Mouse (Mus musculus) neural tube, embryonic 13.5 days (tissue): ENCODE data around the gene Eml5. TPM values are rescaled to one million over a fixed set of nuclear protein-coding genes. Genes with fewer than 3 reads are reported as not detected.
A peak's percentile ranks its signal among the peaks of the same experiment; 100 is the strongest.

Source experiments
- ATAC-seq: fragments of 200-750 bp; cut with Nextera tagmentation; 2 replicates; pipeline ENCODE4 v1.8.0; 2017; ENCODE audit warnings: low read depth, mild to moderate bottlenecking, moderate TSS enrichment, moderate library complexity
- H3K27ac ChIP-seq: fragments of 300-500 bp; sonication (generic); replicated peaks from 2 replicates; pipeline ENCODE4 v1.5.1; 2015; ENCODE audit warnings: moderate library complexity, mild to moderate bottlenecking, inconsistent platforms
- H3K27me3 ChIP-seq: fragments of 300-500 bp; sonication (generic); 2 replicates; pipeline ENCODE4 v1.6.1; 2015; ENCODE audit warnings: mild to moderate bottlenecking, inconsistent platforms
- H3K36me3 ChIP-seq: fragments of 300-500 bp; sonication (generic); 2 replicates; pipeline ENCODE4 v1.6.1; 2015; ENCODE audit warnings: mild to moderate bottlenecking, inconsistent platforms
- H3K4me1 ChIP-seq: fragments of 300-500 bp; sonication (generic); replicated peaks from 2 replicates; pipeline ENCODE4 v1.6.1; 2015; ENCODE audit warnings: inconsistent platforms
- H3K4me2 ChIP-seq: fragments of 300-500 bp; sonication (generic); 2 replicates; pipeline ENCODE4 v1.6.1; 2015; ENCODE audit warnings: inconsistent platforms, mild to moderate bottlenecking, moderate library complexity
- H3K4me3 ChIP-seq: fragments of 300-500 bp; sonication (generic); 2 replicates; pipeline ENCODE4 v1.5.1; 2015; ENCODE audit warnings: mild to moderate bottlenecking, inconsistent platforms
- H3K9ac ChIP-seq: fragments of 300-500 bp; sonication (generic); 2 replicates; pipeline ENCODE4 v1.6.1; 2015; ENCODE audit warnings: moderate library complexity, mild to moderate bottlenecking, inconsistent platforms
- H3K9me3 ChIP-seq: fragments of 300-500 bp; sonication (generic); 2 replicates; pipeline ENCODE4 v1.6.1; 2016; ENCODE audit warnings: inconsistent platforms
- WGBS: fragments of 180-500 bp; shearing (Covaris S2); methylation state at CpG from one replicate; pipeline ENCODE4 v1.1.7; 2015; 5-methylcytosine and 5-hydroxymethylcytosine counted together
- polyA plus RNA-seq: library from polyadenylated mRNA; unstranded; fragments of >200 nt; fragmentation: Nextera tagmentation; extraction: Ambion mirVana; gene quantifications from 2 replicates; pipeline ENCODE4 v1.2.1, GENCODE M21; 2015

The Eml5 gene
- polyA plus RNA-seq, 1 experiment from 2014 or later: 14.4 TPM

DNA sequence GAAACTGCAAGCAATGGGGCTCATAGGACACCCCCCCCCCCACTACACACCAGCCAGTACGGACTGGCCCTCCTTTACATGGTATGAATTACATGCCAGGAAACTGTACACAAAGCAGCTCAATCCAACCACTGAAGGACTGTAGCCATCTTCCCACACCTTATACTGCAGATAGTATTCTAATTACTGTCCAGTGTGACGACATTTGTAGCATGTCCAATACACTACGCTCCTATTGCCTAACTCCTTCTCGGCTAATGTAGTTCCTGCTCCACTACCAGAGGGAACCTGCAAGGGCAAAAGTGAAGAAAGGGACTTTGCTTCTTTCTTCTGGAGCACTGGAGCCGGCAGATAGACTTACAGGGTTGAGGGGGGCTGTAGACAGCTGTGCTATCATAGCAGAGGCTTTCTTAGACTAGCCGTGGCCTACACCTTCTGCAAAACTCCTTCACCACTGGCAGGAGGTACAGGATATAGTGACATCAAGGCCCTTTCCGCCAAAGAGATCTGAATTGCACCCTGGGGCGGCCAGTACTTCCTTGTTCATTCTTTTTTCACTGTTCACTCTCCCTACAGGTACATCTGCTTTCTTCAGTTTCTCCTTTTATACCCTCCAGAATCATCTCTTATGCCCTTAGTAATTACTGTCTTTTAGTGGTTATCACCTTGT is 68.2 kb downstream of the Eml5 start:
- no peak overlapping the region for H3K4me2 ChIP-seq
- peaks cover 37% of the 10 kb centered on the region for H3K36me3 ChIP-seq
- H3K27me3 ChIP-seq: no peaks in the 10 kb centered on the region
- no peaks in the 10 kb centered on the region for H3K9me3 ChIP-seq
- no peak for ATAC-seq
- no peak overlapping the region for H3K27ac ChIP-seq
- 89% methylated on average over 8 of the region's 8 CpGs for WGBS
- no peak overlapping the region for H3K9ac ChIP-seq
- no peak overlapping the region for H3K4me3 ChIP-seq
- H3K4me1 ChIP-seq: no peaks in the 10 kb centered on the region

DNA sequence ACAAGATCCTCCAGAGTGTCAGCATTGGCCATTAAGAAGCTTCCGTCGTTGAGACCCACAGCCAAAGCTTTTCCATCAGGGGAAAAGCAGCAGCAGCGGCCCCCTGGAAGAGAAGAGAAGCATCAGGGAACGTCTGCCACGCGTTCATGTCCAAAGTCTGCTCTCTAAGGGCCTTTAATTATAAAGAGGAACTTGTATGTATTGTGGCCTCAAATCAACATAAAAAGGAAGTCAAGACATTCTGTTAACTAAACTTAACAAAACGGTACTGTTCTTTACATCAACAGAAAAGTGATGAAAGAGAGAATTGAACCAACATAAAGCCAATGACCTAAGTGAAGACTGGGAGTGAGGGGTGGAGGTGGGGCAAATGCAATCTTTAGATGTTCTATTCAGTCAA is 70.2 kb downstream of the Eml5 start:
- Histone ChIP-seq H3K9me3 (no peaks in the 10 kb centered on the region), H3K9ac (no peak overlapping the region), H3K4me3 (no peak overlapping the region), H3K36me3 (peaks cover 35% of the 10 kb centered on the region), H3K4me1 (no peaks in the 10 kb centered on the region), H3K27me3 (no peaks in the 10 kb centered on the region), H3K4me2 (no peak overlapping the region), H3K27ac (no peak overlapping the region)
- ATAC-seq: no peak
- WGBS: 88% methylated on average over 7 of the region's 7 CpGs

DNA sequence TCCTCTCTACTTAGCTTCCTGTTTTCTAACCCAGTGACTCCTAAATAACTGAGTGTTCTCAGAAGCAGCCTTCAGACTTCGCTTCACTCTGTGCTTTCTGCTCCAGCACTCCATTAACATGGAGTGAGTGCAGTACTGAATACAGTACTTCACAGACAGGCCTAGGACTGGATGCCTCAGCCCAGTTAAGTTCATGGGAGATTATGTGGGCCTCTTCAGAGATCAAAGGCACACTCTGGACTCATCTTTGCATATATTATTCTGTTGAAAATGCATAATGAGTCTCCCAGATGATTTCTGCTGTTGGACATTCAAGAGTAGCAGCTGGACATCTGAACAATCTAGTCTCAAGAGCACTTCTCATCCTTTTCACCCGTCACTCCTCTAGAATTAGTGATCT is 80.5 kb downstream of the Eml5 start:
- Histone ChIP-seq H3K27ac (no peak overlapping the region), H3K9ac (no peak overlapping the region), H3K36me3 (peaks cover 28% of the 10 kb centered on the region), H3K4me1 (no peaks in the 10 kb centered on the region), H3K4me3 (no peak overlapping the region), H3K27me3 (no peaks in the 10 kb centered on the region), H3K9me3 (no peaks in the 10 kb centered on the region), H3K4me2 (no peak overlapping the region)
- WGBS: 88% methylated on average over 2 of the region's 2 CpGs
- ATAC-seq: no peak

DNA sequence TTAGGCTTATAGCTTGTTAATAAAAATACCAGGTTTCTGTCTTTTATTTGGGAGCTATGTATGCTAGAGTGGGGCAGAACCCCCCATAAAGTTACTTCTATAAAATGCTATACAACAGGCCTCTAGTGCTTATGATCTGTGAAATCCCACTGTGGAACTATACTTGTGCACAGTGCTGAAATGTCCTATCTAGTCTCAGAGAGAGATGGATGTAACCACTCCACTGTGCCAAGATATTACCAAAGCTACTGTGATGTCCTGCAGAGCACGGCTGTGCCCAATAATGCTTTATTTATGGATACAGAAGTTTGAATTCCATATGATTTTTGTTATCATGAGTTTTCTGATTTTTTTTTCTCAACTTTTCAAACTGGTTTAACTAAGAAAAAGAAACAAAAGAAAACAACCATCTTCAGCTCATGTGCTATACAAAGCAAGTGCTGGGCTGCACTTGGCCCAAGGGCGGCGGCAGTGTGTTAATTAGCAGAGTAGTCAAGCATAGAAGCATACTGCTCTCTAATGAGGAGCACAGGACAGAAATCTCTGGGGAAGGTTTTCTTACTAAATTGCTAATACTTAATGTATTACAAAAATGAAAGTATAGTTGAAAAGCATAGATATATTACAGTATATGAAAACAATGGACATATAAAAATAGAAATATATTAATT is 97.1 kb downstream of the Eml5 start:
- WGBS: 67% methylated on average over 3 of the region's 3 CpGs
- ATAC-seq: no peak
- Histone ChIP-seq H3K4me2 (no peak overlapping the region), H3K9me3 (no peaks in the 10 kb centered on the region), H3K36me3 (peaks cover 21% of the 10 kb centered on the region), H3K4me1 (no peaks in the 10 kb centered on the region), H3K4me3 (no peak overlapping the region), H3K9ac (no peak overlapping the region), H3K27ac (no peak overlapping the region), H3K27me3 (no peaks in the 10 kb centered on the region)

DNA sequence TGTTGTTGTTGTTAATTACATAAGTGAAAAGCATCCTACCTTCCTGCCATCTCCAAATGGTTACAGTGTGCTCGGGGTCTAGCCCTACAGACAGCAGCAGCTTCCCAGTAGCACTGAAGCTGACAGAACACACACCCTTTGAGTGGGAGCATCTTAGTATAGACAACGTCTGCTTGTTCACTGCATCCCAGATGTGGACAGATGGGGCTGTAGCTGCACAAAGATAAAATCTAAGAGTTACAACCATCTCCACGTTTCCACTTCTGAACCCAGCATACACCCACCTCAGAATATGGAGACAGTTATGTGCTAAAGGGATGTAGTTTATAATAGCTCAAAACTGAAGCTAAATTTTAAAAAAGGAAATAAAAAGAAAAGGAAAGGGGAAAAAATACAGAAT is 99.0 kb downstream of the Eml5 start:
- no peak overlapping the region for H3K9ac ChIP-seq
- no peak overlapping the region for H3K4me2 ChIP-seq
- H3K27ac ChIP-seq: no peak overlapping the region
- H3K36me3 ChIP-seq: peaks cover 34% of the 10 kb centered on the region
- H3K4me3 ChIP-seq: no peak overlapping the region
- 80% methylated on average over 3 of the region's 3 CpGs for WGBS
- no peak for ATAC-seq
- no peaks in the 10 kb centered on the region for H3K4me1 ChIP-seq
- H3K9me3 ChIP-seq: no peaks in the 10 kb centered on the region
- H3K27me3 ChIP-seq: no peaks in the 10 kb centered on the region

DNA sequence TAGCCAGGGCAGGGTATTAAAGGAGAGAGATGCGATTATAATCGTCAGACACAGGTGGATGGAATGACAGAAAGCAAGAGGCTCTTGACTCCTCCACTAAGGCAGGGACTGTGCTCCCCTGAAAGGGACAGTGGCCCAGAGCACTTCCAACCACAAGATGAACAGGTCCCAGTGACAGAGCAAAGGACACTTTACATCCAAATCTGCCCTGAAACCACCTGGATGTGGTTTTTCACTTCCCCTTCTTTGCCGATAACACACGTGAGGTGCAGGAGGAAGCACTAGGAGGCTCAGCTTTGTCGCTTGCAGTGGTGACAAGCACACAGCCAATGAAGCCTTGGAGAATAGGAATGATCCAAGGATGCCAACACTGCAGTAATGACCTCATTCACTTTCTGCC is 101.0 kb downstream of the Eml5 start:
- 94% methylated on average over 5 of the region's 5 CpGs for WGBS
- Histone ChIP-seq H3K9ac (no peak overlapping the region), H3K9me3 (no peaks in the 10 kb centered on the region), H3K27ac (no peak overlapping the region), H3K36me3 (peaks cover 42% of the 10 kb centered on the region), H3K27me3 (no peaks in the 10 kb centered on the region), H3K4me2 (no peak overlapping the region), H3K4me1 (no peaks in the 10 kb centered on the region; the same call in 1 of the 2 replicates), H3K4me3 (no peak overlapping the region)
- no peak for ATAC-seq

DNA sequence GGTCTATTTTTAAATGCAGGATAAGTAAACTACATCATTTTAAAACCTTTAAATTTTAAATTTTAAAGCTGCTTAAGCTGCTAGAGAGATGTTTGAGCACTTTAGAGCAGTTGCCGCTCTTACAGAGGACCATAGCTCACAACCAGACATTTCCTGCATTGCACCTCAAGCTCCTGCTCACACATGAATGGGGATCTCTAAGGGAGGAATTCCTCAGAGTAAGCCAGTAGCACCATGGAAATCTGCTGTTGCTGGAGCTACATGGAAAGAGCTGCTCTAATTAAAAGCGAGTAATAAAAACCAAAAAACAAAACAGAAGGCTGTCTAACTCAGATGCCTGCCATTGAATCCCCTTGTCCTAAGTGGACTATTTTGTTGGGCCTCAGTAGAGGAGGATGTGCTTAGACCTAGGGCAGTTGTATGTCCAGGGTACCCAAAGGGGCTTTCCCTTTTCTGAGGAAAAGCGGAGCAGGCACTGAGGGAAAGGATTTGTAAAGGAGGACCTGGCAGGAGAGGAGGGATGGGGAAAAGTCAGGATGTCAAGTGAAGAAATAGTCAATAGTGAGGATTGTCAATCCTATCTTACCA is 105.5 kb downstream of the Eml5 start:
- Histone ChIP-seq H3K4me1 (no peaks in the 10 kb centered on the region; the same call in 1 of the 2 replicates), H3K27ac (peak overlapping the region; percentile 33; the same call in 1 of the 2 replicates), H3K4me3 (no peak overlapping the region), H3K9me3 (no peaks in the 10 kb centered on the region), H3K4me2 (no peak overlapping the region), H3K9ac (no peak overlapping the region), H3K27me3 (no peaks in the 10 kb centered on the region), H3K36me3 (peaks cover 74% of the 10 kb centered on the region)
- peak; percentile 82 for ATAC-seq
- WGBS: 67% methylated on average over 3 of the region's 3 CpGs

DNA sequence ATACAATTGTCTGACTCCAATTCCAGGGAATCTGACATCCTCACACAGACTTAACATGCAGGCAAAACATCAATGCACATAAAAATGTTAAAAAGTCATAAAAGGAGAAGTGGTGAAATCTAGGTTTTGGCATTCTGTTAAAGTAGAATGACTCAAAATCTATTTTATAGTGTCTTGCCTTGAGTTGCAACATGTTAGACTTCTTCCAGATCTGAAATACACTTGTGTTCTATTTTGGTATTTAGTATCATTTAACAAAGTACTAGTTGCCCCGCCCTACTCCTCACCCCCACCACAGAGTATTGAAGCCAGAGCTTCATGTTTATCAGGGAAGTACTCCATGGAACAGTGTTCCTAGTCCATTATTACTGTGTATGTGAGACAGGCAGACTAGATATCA is 117.0 kb downstream of the Eml5 start:
- no peak for ATAC-seq
- 94% methylated on average over 1 of the region's 1 CpGs for WGBS
- peaks cover 83% of the 10 kb centered on the region for H3K36me3 ChIP-seq
- H3K4me3 ChIP-seq: no peak overlapping the region
- H3K9ac ChIP-seq: no peak overlapping the region
- H3K27ac ChIP-seq: no peak overlapping the region
- H3K4me2 ChIP-seq: no peak overlapping the region
- no peaks in the 10 kb centered on the region for H3K4me1 ChIP-seq
- H3K27me3 ChIP-seq: no peaks in the 10 kb centered on the region
- H3K9me3 ChIP-seq: no peaks in the 10 kb centered on the region

DNA sequence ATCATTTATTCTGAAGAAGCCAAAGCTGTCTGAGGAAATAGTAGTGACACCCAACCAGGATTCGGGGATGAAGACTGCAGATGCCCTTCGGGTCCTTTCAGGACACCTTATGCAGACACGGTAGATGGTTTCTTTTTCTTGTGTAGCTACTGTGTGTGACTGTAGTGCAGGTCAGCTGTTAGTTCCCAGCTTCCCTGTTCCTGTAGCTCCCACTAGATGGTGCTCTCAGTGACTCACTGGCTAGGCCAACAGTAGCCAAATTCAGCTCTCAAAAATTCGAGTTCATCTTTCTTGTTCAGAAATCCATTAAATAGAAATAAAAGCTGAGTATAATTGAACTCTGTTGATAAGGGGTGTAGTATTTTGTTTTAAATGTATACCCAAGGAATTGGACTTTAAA is 122.1 kb downstream of the Eml5 start:
- Histone ChIP-seq H3K36me3 (peaks cover 78% of the 10 kb centered on the region), H3K27ac (no peak overlapping the region), H3K9ac (no peak overlapping the region), H3K4me2 (no peak overlapping the region), H3K4me3 (no peak overlapping the region), H3K27me3 (no peaks in the 10 kb centered on the region), H3K4me1 (no peaks in the 10 kb centered on the region), H3K9me3 (no peaks in the 10 kb centered on the region)
- no peak for ATAC-seq
- WGBS: 86% methylated on average over 4 of the region's 4 CpGs

DNA sequence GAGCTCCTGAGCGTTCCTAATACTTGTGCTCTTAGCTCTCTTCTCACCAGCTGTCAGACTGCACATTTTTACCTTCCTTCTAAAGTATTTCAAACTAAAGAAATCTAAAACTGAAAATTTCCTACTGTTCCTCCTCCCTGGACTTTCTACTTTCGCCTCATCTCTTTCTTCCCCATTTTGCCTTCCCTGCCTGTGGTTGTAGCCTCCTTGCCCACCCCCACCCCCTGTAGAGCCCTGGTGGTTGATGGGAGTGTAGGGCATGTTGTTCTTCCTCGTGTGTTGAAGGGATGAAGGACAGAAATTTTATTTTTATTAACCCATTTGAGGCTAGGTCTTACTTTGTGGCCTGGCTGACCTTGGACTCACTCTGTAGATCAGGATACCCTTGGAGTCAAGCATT is 123.8 kb downstream of the Eml5 start:
- Histone ChIP-seq H3K4me2 (no peak overlapping the region), H3K9me3 (no peaks in the 10 kb centered on the region), H3K4me3 (no peak overlapping the region), H3K36me3 (peaks cover 78% of the 10 kb centered on the region), H3K4me1 (no peaks in the 10 kb centered on the region), H3K9ac (no peak overlapping the region), H3K27me3 (no peaks in the 10 kb centered on the region), H3K27ac (no peak overlapping the region)
- 86% methylated on average over 3 of the region's 3 CpGs for whole genome bisulfite sequencing
- ATAC-seq: no peak

DNA sequence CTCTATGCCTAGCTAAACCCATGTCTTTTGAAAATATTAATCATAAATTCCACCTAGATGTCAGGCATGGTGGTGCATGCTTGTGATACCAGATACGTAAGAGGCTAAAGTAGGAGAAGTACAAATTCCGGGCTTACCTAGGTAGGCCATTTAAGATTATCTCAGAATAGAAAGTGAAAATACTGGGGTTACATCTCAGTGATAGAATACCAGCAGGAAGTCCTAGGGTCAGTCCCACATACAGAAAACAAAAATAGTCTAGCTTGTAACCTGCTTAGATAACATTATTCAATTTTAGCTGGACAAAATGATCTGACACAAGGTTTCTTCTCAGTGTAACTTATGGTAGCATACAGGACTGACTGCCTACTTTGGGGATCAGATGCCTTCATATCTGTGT is 135.0 kb downstream of the Eml5 start:
- H3K9ac ChIP-seq: no peak overlapping the region
- H3K27me3 ChIP-seq: no peaks in the 10 kb centered on the region
- H3K4me1 ChIP-seq: no peaks in the 10 kb centered on the region
- no peak overlapping the region for H3K4me3 ChIP-seq
- H3K27ac ChIP-seq: no peak overlapping the region
- peaks cover 83% of the 10 kb centered on the region for H3K36me3 ChIP-seq
- H3K9me3 ChIP-seq: no peaks in the 10 kb centered on the region
- ATAC-seq: no peak
- H3K4me2 ChIP-seq: no peak overlapping the region
- WGBS: 98% methylated on average over 2 of the region's 2 CpGs

DNA sequence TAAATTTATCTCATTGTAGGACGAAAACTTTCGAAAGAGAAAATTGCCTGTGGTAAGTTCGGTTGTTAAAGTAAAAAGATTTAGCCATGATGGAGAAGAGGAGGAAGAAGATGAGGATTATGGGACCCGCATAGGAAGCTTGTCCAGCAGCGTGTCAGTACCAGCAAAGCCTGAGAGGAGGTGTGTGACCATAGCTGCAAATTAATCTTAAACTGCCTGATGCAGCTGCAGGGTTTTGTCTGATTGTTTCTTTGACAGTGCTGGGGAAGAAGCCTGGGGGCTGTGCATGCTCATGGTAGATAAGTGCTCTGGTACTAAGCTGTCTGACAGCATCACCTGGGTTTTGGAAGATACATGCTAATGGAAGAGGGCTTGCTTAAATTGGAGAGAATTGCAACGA is 141.6 kb downstream of the Eml5 start:
- ATAC-seq: no peak
- H3K4me2 ChIP-seq: no peak overlapping the region
- H3K4me3 ChIP-seq: no peak overlapping the region
- H3K4me1 ChIP-seq: no peaks in the 10 kb centered on the region
- 96% methylated on average over 6 of the region's 6 CpGs for WGBS
- no peaks in the 10 kb centered on the region for H3K9me3 ChIP-seq
- H3K36me3 ChIP-seq: peaks cover 88% of the 10 kb centered on the region
- no peaks in the 10 kb centered on the region for H3K27me3 ChIP-seq
- H3K9ac ChIP-seq: no peak overlapping the region
- no peak overlapping the region for H3K27ac ChIP-seq
